Mouse (Mus musculus) thymus, postnatal 4 days (tissue): ENCODE results near the gene Foxf1.

ENCODE experiments used
- DNase-seq: peaks from one replicate; pipeline ENCODE4 v3.0.0; 2021

Gene Foxf1

GRCm38 (mm10) chr8:121082218-121083092 is 1.7 kb upstream of the Foxf1 start:
- DNase-seq: no peak

- DNase-seq: peak; percentile 41
These were observed 872 bp upstream of the Foxf1 start for GRCm38 (mm10) chr8:121083093-121083935.

GRCm38 (mm10) chr8:121083936-121084209 is 313 bp upstream of the Foxf1 start:
- DNase-seq: no peak

- no peak for DNase-seq
These were observed 825 bp downstream of the Foxf1 start for GRCm38 (mm10) chr8:121085011-121085410.

GRCm38 (mm10) chr8:121085561-121085960 is 1.4 kb downstream of the Foxf1 start:
- DNase-seq: no peak

GRCm38 (mm10) chr8:121086004-121086900 is 2.1 kb downstream of the Foxf1 start:
- DNase-seq: no peak

- DNase-seq: no peak
These were observed 4.1 kb downstream of the Foxf1 start for GRCm38 (mm10) chr8:121088281-121088680.

GRCm38 (mm10) chr8:121088871-121089630 is 4.9 kb downstream of the Foxf1 start:
- DNase-seq: no peak

GRCm38 (mm10) chr8:121089631-121090380 is 5.6 kb downstream of the Foxf1 start:
- DNase-seq: no peak

- no peak for DNase-seq
These were observed 6.5 kb downstream of the Foxf1 start for GRCm38 (mm10) chr8:121090716-121091115.

- no peak for DNase-seq
These were observed 8.0 kb downstream of the Foxf1 start for GRCm38 (mm10) chr8:121092141-121092540.

- DNase-seq: peak; percentile 94
These were observed 8.4 kb downstream of the Foxf1 start for GRCm38 (mm10) chr8:121092627-121093026.

- DNase-seq: no peak
These were observed 9.3 kb downstream of the Foxf1 start for GRCm38 (mm10) chr8:121093496-121093895.

- peak; percentile 87 for DNase-seq
These were observed 20.0 kb downstream of the Foxf1 start for GRCm38 (mm10) chr8:121104049-121104818.

GRCm38 (mm10) chr8:121107668-121108656 is 23.8 kb downstream of the Foxf1 start, which contains the start of gene Mthfsd:
Gene Mthfsd (minus strand): TSS chr8:121108392.
- peak; percentile 99 for DNase-seq

- DNase-seq: no peak
These were observed 24.5 kb downstream of the Foxf1 start for GRCm38 (mm10) chr8:121108657-121109056.

GRCm38 (mm10) chr8:121111145-121111907 is 27.1 kb downstream of the Foxf1 start:
- DNase-seq: no peak

- DNase-seq: peak; percentile 96
These were observed 29.1 kb downstream of the Foxf1 start for GRCm38 (mm10) chr8:121113261-121113660.
